Mouse (Mus musculus): ENCODE results near the gene Mrps23.

GRCm38 (mm10) chr11:88197153-88197576 lies 7.0 kb upstream of the Mrps23 start:
- TF ChIP-seq CTCF (IDR thresholded peaks at IDR 0.05; ENCODE audit: borderline replicate concordance, extremely low read depth, insufficient read depth, insufficient read length): peak; percentile 61; the same call in 1 of the 2 replicates
- TF ChIP-seq POLR2A (IDR thresholded peaks at IDR 0.05; ENCODE audit: borderline replicate concordance, extremely low read depth, insufficient read depth, insufficient read length, poor library complexity, severe bottlenecking): no peak

Measured in brain, embryonic 14.5 days (tissue).